Mouse (Mus musculus): ENCODE measurements around the gene Itgb7. TPM values are rescaled to one million over a fixed set of nuclear protein-coding genes. Genes with fewer than 3 reads are reported as not detected.

Gene Itgb7
- polyA plus RNA-seq, 1 experiment = 32.4 TPM

DNA sequence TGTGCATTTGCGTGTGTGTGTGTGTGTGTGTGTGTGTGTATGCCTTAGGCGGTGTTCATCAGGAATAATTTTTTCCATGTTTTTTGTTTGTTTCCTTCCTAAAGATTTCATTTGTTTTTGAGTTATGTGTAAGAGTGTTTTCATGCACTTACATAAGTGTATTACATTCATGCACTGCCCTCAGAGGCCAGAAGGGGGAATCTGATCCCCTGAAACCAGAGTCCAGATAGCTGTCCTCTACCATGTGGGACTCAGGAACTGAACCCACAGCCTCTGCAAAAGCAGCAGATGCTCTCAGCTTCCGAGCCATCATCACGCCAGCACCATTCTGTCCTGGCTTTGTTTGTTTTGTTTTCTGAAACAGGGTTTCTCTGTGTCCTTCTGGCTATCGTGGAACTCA is 33.8 kb upstream of the Itgb7 start:
- Histone ChIP-seq H3K4me1 (ENCODE audit: control insufficient read depth, insufficient read depth, low read length) (no peaks in the 10 kb centered on the region), H3K4me3 (replicated peaks; ENCODE audit: extremely low read depth, low read depth, low read length) (no peak overlapping the region)
- TF ChIP-seq POLR2A (IDR thresholded peaks at IDR 0.05; ENCODE audit: borderline replicate concordance, extremely low read depth, low read depth, low read length) (no peak), CTCF (IDR thresholded peaks at IDR 0.05; ENCODE audit: insufficient read depth, low read length) (peak; percentile 20; the same call in 1 of the 2 replicates)
- no peak for DNase-seq
- 91% methylated on average over 5 of the region's 5 CpGs for WGBS

DNA sequence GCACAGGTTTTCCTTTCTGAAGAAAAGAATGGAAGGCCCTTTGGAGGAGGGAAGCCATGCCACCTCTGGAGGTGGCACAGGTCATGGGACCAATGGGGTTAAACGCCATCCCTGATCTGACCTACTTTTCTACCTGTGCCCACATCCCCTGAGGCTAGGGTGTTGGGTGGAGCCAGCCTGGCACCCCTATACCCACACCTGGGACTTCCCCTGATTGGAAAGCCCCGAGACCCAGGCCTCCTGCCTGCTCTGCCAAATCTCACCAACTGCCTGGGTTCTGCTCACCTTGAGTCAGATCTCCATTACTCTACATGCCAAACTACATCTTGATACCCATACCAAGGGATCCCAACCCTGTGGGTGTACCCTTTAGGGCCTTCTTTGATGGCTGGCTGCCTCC is 31.3 kb upstream of the Itgb7 start:
- Histone ChIP-seq H3K4me1 (ENCODE audit: control insufficient read depth, insufficient read depth, low read length) (peaks cover 3% of the 10 kb centered on the region; the same call in 1 of the 2 replicates), H3K4me3 (replicated peaks; ENCODE audit: extremely low read depth, low read depth, low read length) (no peak overlapping the region)
- DNase-seq = no peak
- TF ChIP-seq CTCF (IDR thresholded peaks at IDR 0.05; ENCODE audit: insufficient read depth, low read length) = no peak
- TF ChIP-seq POLR2A (IDR thresholded peaks at IDR 0.05; ENCODE audit: borderline replicate concordance, extremely low read depth, low read depth, low read length) = no peak
- WGBS = 73% methylated on average over 2 of the region's 2 CpGs

DNA sequence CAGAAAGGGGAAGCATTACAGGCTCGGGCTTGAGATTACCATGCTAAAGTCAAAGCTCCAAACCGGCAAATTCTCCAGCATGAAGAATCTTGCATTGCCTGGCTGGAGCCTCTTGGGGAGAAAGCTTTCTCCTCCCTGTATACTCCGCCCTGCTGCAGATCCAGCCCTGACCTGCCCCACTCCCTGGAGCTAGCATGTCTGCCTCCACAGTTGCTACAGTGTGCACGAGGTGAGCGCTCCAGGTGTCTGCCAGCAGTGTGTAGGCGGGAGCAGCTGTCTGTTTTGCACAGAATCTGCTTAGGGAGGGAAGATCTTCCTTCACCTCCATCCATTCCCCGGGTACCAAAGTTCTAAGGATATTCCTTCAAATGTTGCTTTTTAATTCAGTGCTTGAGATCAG is 30.8 kb upstream of the Itgb7 start:
- WGBS = 51% methylated on average over 7 of the region's 7 CpGs
- no peak overlapping the region for H3K4me3 ChIP-seq (replicated peaks; ENCODE audit: extremely low read depth, low read depth, low read length)
- DNase-seq = no peak
- peaks cover 7% of the 10 kb centered on the region; the same call in 1 of the 2 replicates for H3K4me1 ChIP-seq (ENCODE audit: control insufficient read depth, insufficient read depth, low read length)
- TF ChIP-seq CTCF (IDR thresholded peaks at IDR 0.05; ENCODE audit: insufficient read depth, low read length) = no peak
- TF ChIP-seq POLR2A (IDR thresholded peaks at IDR 0.05; ENCODE audit: borderline replicate concordance, extremely low read depth, low read depth, low read length) = no peak

DNA sequence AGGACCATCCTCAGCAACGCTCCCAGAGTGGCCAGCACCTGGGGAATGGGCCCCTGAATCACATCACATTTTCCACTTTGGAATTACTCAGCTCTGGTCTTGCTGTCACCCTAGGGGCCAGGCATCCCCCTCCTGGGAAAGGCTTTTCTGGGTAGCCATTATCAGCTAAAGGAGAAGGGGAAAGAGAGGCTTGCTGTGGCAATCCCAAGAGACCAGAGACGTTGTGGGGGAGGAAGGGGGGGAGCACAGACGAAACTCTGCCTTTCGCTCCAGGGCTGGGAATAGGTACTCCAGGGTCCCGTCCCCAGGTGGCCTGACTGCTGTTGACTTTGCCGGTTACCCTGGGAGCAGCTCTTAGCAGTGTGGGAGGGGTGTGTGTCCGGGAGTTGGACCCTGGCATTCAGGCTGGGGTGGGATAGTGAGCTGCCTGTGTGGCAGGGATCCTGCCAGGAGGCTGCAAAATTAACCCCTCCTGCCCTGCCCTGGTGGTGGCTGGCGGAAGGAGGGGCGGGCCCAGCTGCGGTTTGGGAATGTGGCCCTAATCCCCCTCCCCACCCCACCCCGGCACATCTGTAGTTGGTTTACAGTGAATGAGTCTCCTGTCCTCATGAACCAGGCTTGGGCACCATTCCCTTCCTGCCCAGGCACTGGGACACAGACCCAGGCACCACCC is 27.0 kb upstream of the Itgb7 start:
- H3K4me1 ChIP-seq (ENCODE audit: control insufficient read depth, insufficient read depth, low read length) = peaks cover 12% of the 10 kb centered on the region
- DNase-seq = no peak
- 37% methylated on average over 9 of the region's 11 CpGs for WGBS
- TF ChIP-seq CTCF (IDR thresholded peaks at IDR 0.05; ENCODE audit: insufficient read depth, low read length) = no peak
- TF ChIP-seq POLR2A (IDR thresholded peaks at IDR 0.05; ENCODE audit: borderline replicate concordance, extremely low read depth, low read depth, low read length) = no peak
- H3K4me3 ChIP-seq (replicated peaks; ENCODE audit: extremely low read depth, low read depth, low read length) = no peak overlapping the region

DNA sequence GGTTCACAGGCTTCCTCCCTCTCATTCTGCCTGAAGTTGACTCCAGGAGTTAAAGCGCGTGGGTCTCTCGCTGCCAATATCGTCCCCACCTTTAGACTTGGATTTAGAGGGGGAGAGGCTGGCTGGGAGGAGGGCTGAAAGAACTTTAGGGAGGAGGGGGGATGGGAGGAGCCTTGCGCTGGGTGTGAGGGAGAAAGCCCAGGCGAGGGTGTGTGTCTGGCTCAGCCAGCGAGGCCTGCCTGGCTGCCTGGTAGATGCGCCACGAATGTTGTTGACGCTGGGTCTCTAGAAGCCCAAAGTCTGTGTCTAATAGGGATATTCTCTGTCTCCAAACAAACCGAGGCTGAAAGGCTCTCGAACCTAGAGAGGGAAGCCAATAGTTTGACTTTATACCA is 26.3 kb upstream of the Itgb7 start:
- 28% methylated on average over 12 of the region's 12 CpGs for WGBS
- peak; percentile 62 for DNase-seq
- peak; percentile 81; the same call in 1 of the 2 replicates for TF ChIP-seq POLR2A (IDR thresholded peaks at IDR 0.05; ENCODE audit: borderline replicate concordance, extremely low read depth, low read depth, low read length)
- TF ChIP-seq CTCF (IDR thresholded peaks at IDR 0.05; ENCODE audit: insufficient read depth, low read length) = no peak
- Histone ChIP-seq H3K4me1 (ENCODE audit: control insufficient read depth, insufficient read depth, low read length) (peaks cover 12% of the 10 kb centered on the region), H3K4me3 (replicated peaks; ENCODE audit: extremely low read depth, low read depth, low read length) (peak overlapping the region; percentile 75)

DNA sequence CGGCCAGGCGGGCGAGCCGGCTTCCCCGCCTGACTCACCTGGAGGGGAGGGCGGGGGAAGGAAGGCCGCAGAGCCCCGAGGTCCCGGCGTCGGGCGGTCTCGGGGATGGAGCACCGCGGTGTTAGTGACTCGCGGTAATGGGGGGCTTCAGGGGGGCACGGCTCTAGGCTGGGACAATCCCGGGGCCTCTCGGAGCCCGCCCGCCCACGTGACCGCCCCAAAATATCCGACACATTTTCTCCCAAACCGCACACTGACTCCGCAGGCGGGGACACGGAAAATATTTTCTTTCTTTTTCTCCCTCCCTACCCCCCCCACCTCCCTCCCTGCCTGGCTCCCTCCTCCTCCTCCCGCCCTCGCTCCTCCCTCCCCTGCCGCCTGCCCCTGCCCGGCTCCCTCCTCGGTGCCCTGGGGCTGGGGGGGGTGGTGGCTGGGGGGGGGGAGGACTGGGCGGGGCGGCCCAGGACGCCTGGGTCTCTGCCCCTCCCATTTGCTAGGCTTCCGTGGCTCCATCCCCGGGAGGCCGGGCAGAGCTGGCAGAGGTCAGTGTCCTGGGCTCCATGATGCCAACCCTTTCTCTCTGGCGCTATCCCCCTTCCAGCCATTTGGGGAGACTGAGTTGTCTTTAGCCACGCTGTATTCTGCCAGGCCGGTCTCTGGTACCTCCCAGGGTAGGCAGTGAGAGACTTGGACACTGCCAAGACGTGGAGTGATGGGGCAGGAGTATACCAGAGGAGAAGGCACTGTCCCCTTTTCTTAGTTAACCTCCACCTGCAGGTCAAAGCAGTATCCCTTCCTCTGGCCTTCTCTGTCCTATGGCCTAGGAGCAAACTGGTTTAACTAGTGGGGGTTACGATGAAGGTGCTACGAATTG is 25.7 kb upstream of the Itgb7 start, which contains the start of gene Rarg:
Gene Rarg (minus strand): TSS at position 316 of the 874 bp plus-strand sequence.
- TF ChIP-seq CTCF (IDR thresholded peaks at IDR 0.05; ENCODE audit: insufficient read depth, low read length) (no peak), POLR2A (IDR thresholded peaks at IDR 0.05; ENCODE audit: borderline replicate concordance, extremely low read depth, low read depth, low read length) (peak; percentile 60; the same call in 1 of the 2 replicates)
- WGBS = 2% methylated on average over 41 of the region's 46 CpGs
- H3K4me3 ChIP-seq (replicated peaks; ENCODE audit: extremely low read depth, low read depth, low read length) = peak within 1 kb of the TSS; percentile 75
- peak; percentile 76 for DNase-seq
- peaks cover 12% of the 10 kb centered on the region for H3K4me1 ChIP-seq (ENCODE audit: control insufficient read depth, insufficient read depth, low read length)

DNA sequence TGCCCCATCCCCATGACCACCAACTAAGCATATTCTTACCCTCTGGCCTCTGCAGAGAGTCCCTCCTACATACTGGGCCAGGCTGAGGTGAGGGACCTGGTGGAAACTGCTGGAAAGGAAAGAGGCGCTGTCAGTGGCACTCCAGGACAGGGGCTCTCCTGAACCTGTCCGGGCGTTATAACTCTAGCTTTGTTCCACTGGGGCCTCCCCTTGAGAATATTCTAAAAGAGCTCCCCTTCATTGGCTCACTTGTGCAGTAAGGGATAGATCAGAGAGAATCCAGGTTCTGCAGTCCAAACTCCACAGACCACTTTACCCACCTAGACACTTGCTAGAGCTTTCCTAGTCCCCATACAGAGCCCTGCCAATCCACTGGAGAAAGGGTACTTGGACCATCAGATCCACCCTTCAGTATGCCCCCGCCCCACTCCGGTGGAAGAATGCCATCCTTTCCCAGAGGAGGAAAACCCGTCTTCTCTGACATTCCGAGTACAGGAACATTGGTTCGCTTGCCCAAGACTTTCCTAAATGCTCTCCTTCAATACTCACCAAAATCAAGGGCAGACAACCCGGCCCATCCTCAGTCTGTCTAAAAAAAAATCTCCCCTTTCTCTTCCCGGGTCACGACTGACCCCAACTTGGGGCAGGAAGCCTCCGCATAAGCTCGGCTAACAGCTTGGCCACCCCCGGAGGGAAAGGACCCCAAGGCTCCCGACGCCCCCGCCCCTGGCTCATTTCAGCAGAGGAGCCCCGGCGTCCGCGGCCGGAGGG is 24.9 kb upstream of the Itgb7 start:
- TF ChIP-seq CTCF (IDR thresholded peaks at IDR 0.05; ENCODE audit: insufficient read depth, low read length) (no peak), POLR2A (IDR thresholded peaks at IDR 0.05; ENCODE audit: borderline replicate concordance, extremely low read depth, low read depth, low read length) (no peak)
- WGBS = 9% methylated on average over 22 of the region's 22 CpGs
- peak; percentile 39 for DNase-seq
- peak overlapping the region; percentile 75 for H3K4me3 ChIP-seq (replicated peaks; ENCODE audit: extremely low read depth, low read depth, low read length)
- H3K4me1 ChIP-seq (ENCODE audit: control insufficient read depth, insufficient read depth, low read length) = peaks cover 12% of the 10 kb centered on the region

DNA sequence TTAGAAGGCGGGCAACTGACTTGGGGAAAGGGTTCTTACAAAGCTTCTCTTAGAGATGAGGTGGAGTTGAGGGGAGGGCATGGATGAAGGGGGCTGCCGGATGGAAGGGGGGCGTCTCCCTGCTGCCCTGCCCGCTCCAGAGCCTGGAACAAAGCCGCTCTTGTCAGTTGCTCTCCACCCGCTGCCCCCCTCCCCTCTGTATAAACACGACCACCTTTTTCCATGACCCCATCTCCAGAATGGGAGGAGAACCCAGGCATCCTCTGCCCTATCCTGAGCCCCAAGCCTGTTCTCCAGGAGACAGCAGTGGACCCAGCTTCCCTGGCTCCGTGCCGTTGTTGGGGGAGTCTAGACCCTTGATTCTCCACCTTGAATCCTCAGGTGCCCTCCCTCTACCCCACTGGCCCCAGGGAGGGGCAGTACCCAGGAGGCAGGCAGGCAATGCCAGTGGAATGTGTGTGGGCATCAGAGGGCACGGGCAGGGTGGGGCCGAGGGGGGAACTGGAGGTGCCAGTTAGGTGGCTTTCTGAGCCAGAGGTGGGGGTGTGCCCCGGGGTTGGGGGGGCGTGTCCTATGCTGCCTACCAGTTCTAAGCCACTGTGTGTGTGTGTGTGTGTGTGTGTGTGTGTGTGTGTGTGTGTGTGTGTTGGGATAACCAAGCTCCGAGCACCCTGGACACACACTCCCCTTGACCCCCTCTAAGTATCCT is 24.0 kb upstream of the Itgb7 start:
- peak overlapping the region; percentile 19 for H3K4me3 ChIP-seq (replicated peaks; ENCODE audit: extremely low read depth, low read depth, low read length)
- 53% methylated on average over 13 of the region's 14 CpGs for WGBS
- DNase-seq = peak; percentile 55

More for the DNA sequence above, 24.0 kb upstream of the Itgb7 start:
- TF ChIP-seq POLR2A (IDR thresholded peaks at IDR 0.05; ENCODE audit: borderline replicate concordance, extremely low read depth, low read depth, low read length) (no peak), CTCF (IDR thresholded peaks at IDR 0.05; ENCODE audit: insufficient read depth, low read length) (no peak)
- H3K4me1 ChIP-seq (ENCODE audit: control insufficient read depth, insufficient read depth, low read length) = peaks cover 12% of the 10 kb centered on the region
